Mouse (Mus musculus): Measurements from ENCODE around the gene Nrf1. TPM values are rescaled to one million over a fixed set of nuclear protein-coding genes. Genes with fewer than 3 reads are reported as not detected.

Gene Nrf1
- polyA plus RNA-seq, 1 experiment from 2014 or later = 64.8 TPM

DNA sequence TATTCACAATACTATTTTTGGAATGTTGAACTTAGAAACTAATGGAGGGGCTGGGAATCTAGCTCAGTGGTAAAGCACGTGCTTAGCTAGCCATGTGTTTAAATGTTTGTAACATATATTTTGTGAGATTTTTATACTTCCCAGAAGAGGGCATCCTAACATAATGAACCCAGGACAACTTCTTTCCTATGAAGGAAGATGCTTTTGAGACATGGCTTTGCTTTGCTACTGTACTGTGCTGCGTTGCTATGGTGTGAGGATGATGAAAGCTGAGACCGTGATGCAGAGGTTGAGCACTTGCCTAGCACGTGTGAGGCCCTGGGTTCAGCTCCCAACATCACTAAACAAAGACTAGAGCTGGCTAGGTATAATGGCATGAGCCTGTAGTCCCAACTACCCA, 43.4 kb downstream of the Nrf1 start:
- H3K4me1 ChIP-seq (replicated peaks; ENCODE audit: control insufficient read depth, insufficient read depth, low read length) = peaks cover 7% of the 10 kb centered on the region; the same call in 1 of the 2 replicates
- no peaks in the 10 kb centered on the region for H3K27me3 ChIP-seq (replicated peaks; ENCODE audit: control insufficient read depth, insufficient read depth, low read length)

DNA sequence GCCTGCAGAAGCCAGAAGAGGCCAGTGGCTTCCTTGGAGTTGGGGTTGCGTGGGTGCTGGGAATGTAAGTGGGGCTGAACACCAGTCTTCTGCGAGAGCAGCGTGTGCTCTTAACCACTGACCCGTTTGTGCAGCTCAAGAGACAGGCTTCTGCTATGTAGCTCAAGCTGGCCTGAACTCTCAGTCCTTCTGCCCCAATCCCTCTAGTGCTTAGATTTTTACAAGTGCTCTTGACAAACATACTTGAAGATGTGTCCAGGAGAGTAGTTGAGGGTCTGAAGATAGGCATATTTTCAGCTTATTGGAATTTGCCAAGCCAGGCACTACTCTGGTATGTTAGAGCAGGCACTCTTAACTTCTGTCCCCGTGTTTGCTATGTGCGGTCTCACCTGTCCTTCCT, 45.0 kb downstream of the Nrf1 start:
- Histone ChIP-seq H3K36me3 (ENCODE audit: control insufficient read depth, insufficient read depth, low read length) (peaks cover 21% of the 10 kb centered on the region), H3K27me3 (replicated peaks; ENCODE audit: control insufficient read depth, insufficient read depth, low read length) (no peaks in the 10 kb centered on the region), H3K4me1 (replicated peaks; ENCODE audit: control insufficient read depth, insufficient read depth, low read length) (peaks cover 7% of the 10 kb centered on the region; the same call in 1 of the 2 replicates), H3K4me3 (ENCODE audit: low read depth, low read length) (no peak overlapping the region), H3K4me2 (no peak overlapping the region), H3K9ac (ENCODE audit: low read depth, low read length) (no peak overlapping the region), H3K27ac (ENCODE audit: low read depth, low read length) (no peak overlapping the region), H3K9me3 (ENCODE audit: control insufficient read depth, low read length) (no peaks in the 10 kb centered on the region)
- DNase-seq (ENCODE audit: low spot score) = no peak
- no peak for ATAC-seq (replicated peaks; ENCODE audit: low FRiP score)
- WGBS = 89% methylated on average over 6 of the region's 6 CpGs

More for the DNA sequence above, 43.4 kb downstream of the Nrf1 start:
- Histone ChIP-seq H3K9me3 (ENCODE audit: control insufficient read depth, low read length) (no peaks in the 10 kb centered on the region), H3K9ac (ENCODE audit: low read depth, low read length) (no peak overlapping the region), H3K4me2 (no peak overlapping the region), H3K27ac (ENCODE audit: low read depth, low read length) (no peak overlapping the region), H3K36me3 (ENCODE audit: control insufficient read depth, insufficient read depth, low read length) (peaks cover 19% of the 10 kb centered on the region), H3K4me3 (ENCODE audit: low read depth, low read length) (no peak overlapping the region)
- WGBS = 77% methylated on average over 4 of the region's 4 CpGs
- ATAC-seq (replicated peaks; ENCODE audit: low FRiP score) = no peak
- DNase-seq (ENCODE audit: low spot score) = no peak

DNA sequence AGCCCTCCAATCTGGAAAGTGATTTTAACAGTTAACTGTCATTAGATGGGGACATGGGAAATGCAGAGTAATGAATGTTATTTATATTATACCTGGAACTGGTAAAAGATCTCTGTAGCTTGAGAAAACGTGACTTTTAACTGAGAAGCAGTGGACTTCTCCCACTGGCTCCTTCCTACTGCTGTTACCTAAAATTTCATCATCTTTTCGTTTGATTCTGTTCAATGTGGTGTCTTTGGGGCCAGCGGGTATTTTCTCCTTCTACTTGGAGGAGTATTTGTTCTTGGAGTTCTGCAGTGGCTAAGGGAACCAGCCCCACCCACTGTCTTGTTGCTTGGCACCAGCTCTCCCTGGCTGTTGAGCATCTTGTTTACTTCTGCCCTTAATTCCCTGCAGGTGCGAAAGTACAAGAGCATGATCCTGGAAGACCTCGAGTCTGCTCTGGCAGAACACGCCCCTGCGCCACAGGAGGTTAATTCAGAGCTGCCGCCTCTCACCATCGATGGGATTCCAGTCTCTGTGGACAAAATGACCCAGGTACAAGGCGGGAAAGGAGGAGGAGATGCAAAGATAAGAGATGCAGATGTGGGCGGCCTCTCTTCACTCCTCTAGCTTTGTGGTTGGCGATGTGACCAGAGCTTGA, 54.1 kb downstream of the Nrf1 start:
- WGBS = 84% methylated on average over 12 of the region's 12 CpGs

DNA sequence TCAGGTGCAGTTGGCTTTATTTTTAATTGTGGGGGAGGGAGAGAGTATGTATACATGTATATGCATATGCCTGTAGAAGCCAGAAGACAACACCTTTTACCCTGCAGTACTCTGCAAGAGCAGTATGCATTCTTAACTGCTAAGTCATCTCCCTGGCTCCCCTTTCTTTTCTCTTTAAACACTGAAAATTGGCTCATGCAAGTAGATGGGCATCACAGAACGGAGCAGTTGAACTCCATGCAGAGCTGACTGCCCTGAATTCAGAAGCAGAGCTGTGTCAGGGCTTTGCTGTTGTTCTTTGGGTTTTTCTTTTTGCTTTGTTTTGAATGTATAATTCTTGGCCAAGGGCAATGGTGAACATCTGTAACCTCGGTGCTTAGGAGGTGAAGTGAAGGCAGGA, 58.3 kb downstream of the Nrf1 start:
- H3K4me1 ChIP-seq (replicated peaks; ENCODE audit: control insufficient read depth, insufficient read depth, low read length) = no peaks in the 10 kb centered on the region
- H3K27ac ChIP-seq (ENCODE audit: low read depth, low read length) = no peak overlapping the region
- no peaks in the 10 kb centered on the region for H3K9me3 ChIP-seq (ENCODE audit: control insufficient read depth, low read length)
- H3K4me3 ChIP-seq (ENCODE audit: low read depth, low read length) = no peak overlapping the region
- no peaks in the 10 kb centered on the region for H3K27me3 ChIP-seq (replicated peaks; ENCODE audit: control insufficient read depth, insufficient read depth, low read length)
- ATAC-seq (replicated peaks; ENCODE audit: low FRiP score) (no peak), DNase-seq (ENCODE audit: low spot score) (no peak)
- WGBS = 93% methylated on average over 2 of the region's 2 CpGs
- H3K36me3 ChIP-seq (ENCODE audit: control insufficient read depth, insufficient read depth, low read length) = peaks cover 34% of the 10 kb centered on the region
- no peak overlapping the region for H3K9ac ChIP-seq (ENCODE audit: low read depth, low read length)
- no peak overlapping the region for H3K4me2 ChIP-seq

More for the DNA sequence above, 54.1 kb downstream of the Nrf1 start:
- Histone ChIP-seq H3K27me3 (replicated peaks; ENCODE audit: control insufficient read depth, insufficient read depth, low read length) (no peaks in the 10 kb centered on the region), H3K36me3 (ENCODE audit: control insufficient read depth, insufficient read depth, low read length) (peaks cover 32% of the 10 kb centered on the region; the same call in 1 of the 2 replicates), H3K4me2 (no peak overlapping the region), H3K4me3 (ENCODE audit: low read depth, low read length) (no peak overlapping the region), H3K9ac (ENCODE audit: low read depth, low read length) (no peak overlapping the region), H3K9me3 (ENCODE audit: control insufficient read depth, low read length) (no peaks in the 10 kb centered on the region), H3K27ac (ENCODE audit: low read depth, low read length) (no peak overlapping the region), H3K4me1 (replicated peaks; ENCODE audit: control insufficient read depth, insufficient read depth, low read length) (no peaks in the 10 kb centered on the region)
- ATAC-seq (replicated peaks; ENCODE audit: low FRiP score) (no peak), DNase-seq (ENCODE audit: low spot score) (no peak)

DNA sequence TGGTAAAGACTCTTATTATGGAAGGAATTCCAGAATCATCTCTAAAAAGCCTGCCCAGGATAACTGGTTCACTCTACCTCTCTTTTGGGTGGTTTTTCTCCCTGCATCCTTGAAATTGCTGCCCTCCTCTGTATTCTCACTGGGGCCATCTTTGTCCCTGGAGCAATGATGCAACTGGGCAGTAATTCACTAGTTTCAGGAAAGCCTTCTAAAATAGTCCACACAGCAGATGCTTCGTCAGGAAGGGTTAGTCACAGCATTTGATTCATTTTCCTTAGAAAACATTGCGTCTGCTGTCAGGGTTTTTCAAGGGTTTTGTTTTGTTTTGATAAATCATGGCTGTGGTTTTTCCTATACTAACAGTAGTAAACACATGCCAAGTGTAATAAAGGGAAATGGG, 59.7 kb downstream of the Nrf1 start:
- no peak for DNase-seq (ENCODE audit: low spot score)
- 85% methylated on average over 2 of the region's 2 CpGs for WGBS

DNA sequence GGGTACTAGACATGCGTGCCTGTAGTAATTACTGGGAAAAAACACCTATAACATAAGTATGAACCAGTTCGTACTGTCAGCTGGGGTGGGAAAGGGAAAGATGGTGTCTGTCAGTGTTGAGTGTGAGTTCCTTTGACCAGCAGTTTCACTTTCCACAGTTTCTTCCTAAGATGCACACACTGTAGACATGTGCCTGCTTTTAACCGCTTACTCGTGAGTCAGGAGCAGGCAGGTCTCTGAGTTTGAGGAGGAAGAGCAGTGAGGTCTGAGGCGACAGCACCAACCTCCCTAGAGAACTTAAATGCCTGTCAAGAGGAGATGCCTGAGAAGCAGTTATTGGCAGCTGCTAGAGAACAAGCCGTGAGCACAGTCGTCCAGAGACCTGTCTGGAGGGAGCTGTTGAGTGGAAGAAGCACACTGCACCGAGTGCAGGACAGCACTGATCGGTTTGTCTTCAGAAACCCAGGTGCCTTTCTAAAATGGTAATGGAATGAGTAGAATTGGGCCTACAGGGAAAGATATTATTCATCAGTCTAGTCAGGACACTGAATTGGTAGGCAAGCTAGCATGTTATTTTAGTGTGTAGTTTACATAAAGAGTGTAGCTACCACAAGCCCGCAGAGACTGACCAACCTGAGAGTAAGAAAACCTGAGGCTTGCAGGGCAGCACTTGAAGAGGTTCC, 62.2 kb downstream of the Nrf1 start:
- Histone ChIP-seq H3K9me3 (ENCODE audit: control insufficient read depth, low read length) (no peaks in the 10 kb centered on the region), H3K27me3 (replicated peaks; ENCODE audit: control insufficient read depth, insufficient read depth, low read length) (no peaks in the 10 kb centered on the region), H3K9ac (ENCODE audit: low read depth, low read length) (no peak overlapping the region), H3K36me3 (ENCODE audit: control insufficient read depth, insufficient read depth, low read length) (peaks cover 31% of the 10 kb centered on the region), H3K4me2 (no peak overlapping the region), H3K27ac (ENCODE audit: low read depth, low read length) (no peak overlapping the region), H3K4me3 (ENCODE audit: low read depth, low read length) (no peak overlapping the region), H3K4me1 (replicated peaks; ENCODE audit: control insufficient read depth, insufficient read depth, low read length) (no peaks in the 10 kb centered on the region)
- 91% methylated on average over 10 of the region's 10 CpGs for WGBS
- no peak for ATAC-seq (replicated peaks; ENCODE audit: low FRiP score)
- DNase-seq (ENCODE audit: low spot score) = no peak

More for the DNA sequence above, 59.7 kb downstream of the Nrf1 start:
- H3K9ac ChIP-seq (ENCODE audit: low read depth, low read length) = no peak overlapping the region
- no peak for ATAC-seq (replicated peaks; ENCODE audit: low FRiP score)
- no peak overlapping the region for H3K4me2 ChIP-seq
- H3K36me3 ChIP-seq (ENCODE audit: control insufficient read depth, insufficient read depth, low read length) = peaks cover 35% of the 10 kb centered on the region
- no peak overlapping the region for H3K27ac ChIP-seq (ENCODE audit: low read depth, low read length)
- H3K4me3 ChIP-seq (ENCODE audit: low read depth, low read length) = no peak overlapping the region
- H3K4me1 ChIP-seq (replicated peaks; ENCODE audit: control insufficient read depth, insufficient read depth, low read length) = no peaks in the 10 kb centered on the region
- H3K9me3 ChIP-seq (ENCODE audit: control insufficient read depth, low read length) = no peaks in the 10 kb centered on the region
- no peaks in the 10 kb centered on the region for H3K27me3 ChIP-seq (replicated peaks; ENCODE audit: control insufficient read depth, insufficient read depth, low read length)

DNA sequence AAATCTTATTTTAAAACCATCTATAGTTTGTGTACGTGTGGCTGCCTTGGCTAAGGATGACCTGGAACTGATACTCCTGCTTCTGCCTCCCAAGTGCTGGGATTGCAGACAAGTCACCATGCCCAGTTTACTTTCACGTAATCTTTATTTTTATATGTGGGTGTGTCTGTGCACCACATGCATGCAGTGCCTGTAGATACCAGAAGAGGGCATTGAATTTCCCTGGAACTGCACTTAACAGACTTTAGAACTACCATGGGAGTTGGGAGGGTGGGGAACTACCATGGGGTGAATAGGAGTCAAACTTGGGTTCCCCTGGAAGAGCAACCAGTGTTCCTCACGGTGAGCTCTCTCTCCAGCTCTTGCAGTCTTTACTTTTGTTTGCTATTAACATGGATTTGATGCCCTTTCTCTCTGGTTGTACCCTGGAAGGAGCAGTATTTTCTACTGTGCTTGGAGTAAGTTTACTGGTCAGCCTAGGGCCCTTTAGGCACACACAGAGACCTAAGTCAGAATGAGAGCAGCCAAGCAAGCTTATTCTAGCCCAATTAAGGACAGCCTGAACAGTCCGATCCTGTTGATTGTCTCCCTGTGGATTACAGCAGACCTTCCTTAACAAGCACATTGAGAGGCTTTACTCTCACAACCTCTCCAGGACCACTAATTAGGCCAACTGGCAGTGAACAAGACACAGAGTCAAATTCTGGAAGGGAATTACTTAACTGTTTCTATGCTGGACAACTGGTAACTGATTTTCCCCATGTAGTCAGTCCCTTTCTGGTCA, 64.8 kb downstream of the Nrf1 start:
- H3K4me3 ChIP-seq (ENCODE audit: low read depth, low read length) = no peak overlapping the region
- 92% methylated on average over 4 of the region's 4 CpGs for WGBS
- no peaks in the 10 kb centered on the region for H3K27me3 ChIP-seq (replicated peaks; ENCODE audit: control insufficient read depth, insufficient read depth, low read length)
- no peaks in the 10 kb centered on the region for H3K9me3 ChIP-seq (ENCODE audit: control insufficient read depth, low read length)
- H3K36me3 ChIP-seq (ENCODE audit: control insufficient read depth, insufficient read depth, low read length) = peaks cover 45% of the 10 kb centered on the region
- DNase-seq (ENCODE audit: low spot score) (no peak), ATAC-seq (replicated peaks; ENCODE audit: low FRiP score) (no peak)
- no peak overlapping the region for H3K27ac ChIP-seq (ENCODE audit: low read depth, low read length)
- H3K4me1 ChIP-seq (replicated peaks; ENCODE audit: control insufficient read depth, insufficient read depth, low read length) = no peaks in the 10 kb centered on the region
- no peak overlapping the region for H3K4me2 ChIP-seq
- no peak overlapping the region for H3K9ac ChIP-seq (ENCODE audit: low read depth, low read length)

DNA sequence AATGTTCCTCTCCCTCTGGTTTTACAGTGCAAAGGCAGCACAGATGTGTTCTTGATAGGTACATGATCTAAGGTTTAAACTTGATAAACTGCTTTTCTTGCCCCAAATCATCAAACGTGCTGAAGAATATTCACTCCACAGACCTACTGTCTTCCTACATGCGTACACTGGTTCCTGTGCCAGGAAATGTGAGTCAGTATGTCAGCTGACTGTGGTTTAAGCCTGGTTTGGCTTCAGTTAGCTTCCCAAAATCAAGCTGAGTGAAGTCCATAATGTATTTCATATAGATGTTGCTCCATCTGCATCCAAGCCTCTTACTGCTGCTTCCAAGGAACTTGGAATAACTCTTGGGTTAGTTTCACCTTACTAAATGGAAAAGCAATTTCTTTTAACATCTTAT, 66.3 kb downstream of the Nrf1 start:
- no peak overlapping the region for H3K4me3 ChIP-seq (ENCODE audit: low read depth, low read length)
- no peak for DNase-seq (ENCODE audit: low spot score)
- H3K36me3 ChIP-seq (ENCODE audit: control insufficient read depth, insufficient read depth, low read length) = peaks cover 43% of the 10 kb centered on the region
- no peak overlapping the region for H3K4me2 ChIP-seq
- H3K9me3 ChIP-seq (ENCODE audit: control insufficient read depth, low read length) = no peaks in the 10 kb centered on the region
- H3K27ac ChIP-seq (ENCODE audit: low read depth, low read length) = no peak overlapping the region
- no peaks in the 10 kb centered on the region for H3K27me3 ChIP-seq (replicated peaks; ENCODE audit: control insufficient read depth, insufficient read depth, low read length)
- ATAC-seq (replicated peaks; ENCODE audit: low FRiP score) = no peak
- 69% methylated on average over 2 of the region's 2 CpGs for WGBS
- H3K4me1 ChIP-seq (replicated peaks; ENCODE audit: control insufficient read depth, insufficient read depth, low read length) = no peaks in the 10 kb centered on the region
- H3K9ac ChIP-seq (ENCODE audit: low read depth, low read length) = no peak overlapping the region
